Mouse (Mus musculus): ENCODE results near the gene Gpr176.

DNA sequence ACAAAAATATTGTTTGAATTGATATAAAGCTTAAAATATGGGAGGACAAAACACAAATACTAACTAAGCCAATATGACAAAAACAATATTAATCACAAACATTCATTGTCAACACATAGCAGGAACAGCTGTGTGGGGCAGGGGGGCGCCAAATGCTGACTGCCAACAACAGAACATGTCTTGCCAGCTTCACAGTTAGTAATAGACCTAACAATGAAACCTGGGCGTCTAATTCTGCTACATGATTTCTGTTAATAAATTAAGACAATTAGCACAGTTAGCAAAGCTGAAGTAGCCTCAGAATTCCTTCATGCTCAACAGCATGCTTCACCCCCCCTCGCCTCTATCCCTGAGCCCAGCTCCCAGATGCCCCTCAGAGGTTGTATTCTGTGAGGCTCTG, 137.6 kb downstream of the Gpr176 start:
- TF ChIP-seq POLR2A (IDR thresholded peaks at IDR 0.05; ENCODE audit: extremely low read depth, insufficient read depth, low read length) = no peak
- TF ChIP-seq CTCF (IDR thresholded peaks at IDR 0.05; ENCODE audit: low read depth, low read length) = no peak

All from liver, adult 2 months (tissue).